Mouse (Mus musculus): ENCODE results near the gene Inpp5f. TPM values are rescaled to one million over a fixed set of nuclear protein-coding genes. Genes with fewer than 3 reads are reported as not detected.
"Not testable (repeated sequence)": the region's sequence is repeated elsewhere in the genome, so short reads cannot be mapped to it uniquely, and the experiment has no call there.

Gene Inpp5f
- polyA plus RNA-seq, 1 experiment from 2014 or later = 8.3 TPM

DNA sequence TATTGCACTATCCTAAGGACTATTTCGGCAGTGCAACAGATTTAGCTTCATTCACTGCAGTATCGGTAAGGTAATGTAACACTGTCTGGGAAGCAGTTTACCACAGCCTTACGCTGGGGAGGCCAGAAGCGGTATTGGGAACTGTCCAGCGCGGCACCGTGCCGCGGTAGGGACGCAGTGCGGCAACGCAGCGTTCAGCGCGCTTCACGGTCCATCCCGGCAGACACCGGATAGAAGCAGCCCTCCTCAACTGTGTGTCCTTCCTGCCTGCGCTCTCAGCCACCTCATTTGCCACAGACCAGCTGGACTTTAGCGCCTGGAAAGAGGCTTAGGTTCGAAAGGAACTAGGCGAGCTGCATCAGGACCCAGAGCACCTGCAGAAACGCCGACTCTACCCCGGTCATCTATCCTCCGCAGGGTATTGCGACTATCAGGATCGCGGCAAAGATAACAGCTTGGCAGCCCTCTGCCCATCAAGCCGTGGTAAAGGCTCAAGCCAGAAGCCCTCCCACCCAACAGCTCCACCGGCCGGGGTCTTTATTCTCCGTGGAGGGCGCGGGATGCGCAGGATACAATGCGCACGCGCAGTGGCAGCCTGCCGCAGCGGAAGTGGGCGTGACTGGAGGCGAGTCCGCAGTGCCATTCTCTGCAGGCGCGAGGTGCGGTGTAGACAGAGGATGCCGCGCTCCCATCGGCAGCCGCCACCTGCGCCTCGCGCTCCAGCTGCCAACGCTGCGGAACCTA lies 76.9 kb downstream of the Inpp5f start:
- H3K9ac ChIP-seq (ENCODE audit: low read depth, low read length) = no peak overlapping the region

GRCm38 (mm10) chr7:128689347-128689746 lies 78.2 kb downstream of the Inpp5f start:
- Histone ChIP-seq H3K36me3 (ENCODE audit: control insufficient read depth, insufficient read depth) (peaks cover 26% of the 10 kb centered on the region), H3K4me2 (replicated peaks; ENCODE audit: low read depth) (no peak overlapping the region), H3K4me1 (replicated peaks; ENCODE audit: control insufficient read depth, insufficient read depth, low read length) (no peaks in the 10 kb centered on the region), H3K9ac (ENCODE audit: low read depth, low read length) (no peak overlapping the region), H3K9me3 (ENCODE audit: control insufficient read depth) (no peaks in the 10 kb centered on the region), H3K27ac (ENCODE audit: low read depth, low read length) (no peak overlapping the region), H3K4me3 (ENCODE audit: low read depth, low read length) (no peak overlapping the region), H3K27me3 (replicated peaks; ENCODE audit: control insufficient read depth, insufficient read depth, low read length) (no peaks in the 10 kb centered on the region)
- no peak for ATAC-seq
- no peak for TF ChIP-seq CTCF (IDR thresholded peaks at IDR 0.05; ENCODE audit: low read depth)
- 89% methylated on average over 8 of the region's 8 CpGs for WGBS

More for the DNA sequence above, 76.9 kb downstream of the Inpp5f start:
- H3K4me1 ChIP-seq (replicated peaks; ENCODE audit: control insufficient read depth, insufficient read depth, low read length) = no peaks in the 10 kb centered on the region
- no peaks in the 10 kb centered on the region for H3K9me3 ChIP-seq (ENCODE audit: control insufficient read depth)
- H3K36me3 ChIP-seq (ENCODE audit: control insufficient read depth, insufficient read depth) = peaks cover 18% of the 10 kb centered on the region
- 0 out of 2 replicates have a peak, but pooled peaks have one; percentile 11 for TF ChIP-seq CTCF (IDR thresholded peaks at IDR 0.05; ENCODE audit: low read depth)
- no peaks in the 10 kb centered on the region for H3K27me3 ChIP-seq (replicated peaks; ENCODE audit: control insufficient read depth, insufficient read depth, low read length)
- ATAC-seq = peak; percentile 44
- 51% methylated on average over 56 of the region's 56 CpGs for WGBS
- peak overlapping the region; percentile 58 for H3K4me2 ChIP-seq (replicated peaks; ENCODE audit: low read depth)
- H3K4me3 ChIP-seq (ENCODE audit: low read depth, low read length) = peak overlapping the region; percentile 35
- no peak overlapping the region for H3K27ac ChIP-seq (ENCODE audit: low read depth, low read length)

GRCm38 (mm10) chr7:128690070-128690469 lies 78.9 kb downstream of the Inpp5f start:
- no peaks in the 10 kb centered on the region for H3K9me3 ChIP-seq (ENCODE audit: control insufficient read depth)
- no peak overlapping the region for H3K4me2 ChIP-seq (replicated peaks; ENCODE audit: low read depth)
- peak; percentile 96 for TF ChIP-seq CTCF (IDR thresholded peaks at IDR 0.05; ENCODE audit: low read depth)
- no peak overlapping the region for H3K4me3 ChIP-seq (ENCODE audit: low read depth, low read length)
- H3K27me3 ChIP-seq (replicated peaks; ENCODE audit: control insufficient read depth, insufficient read depth, low read length) = no peaks in the 10 kb centered on the region
- peak; percentile 59; the same call in 1 of the 2 replicates for ATAC-seq
- no peaks in the 10 kb centered on the region for H3K4me1 ChIP-seq (replicated peaks; ENCODE audit: control insufficient read depth, insufficient read depth, low read length)
- no peak overlapping the region for H3K27ac ChIP-seq (ENCODE audit: low read depth, low read length)
- peaks cover 31% of the 10 kb centered on the region for H3K36me3 ChIP-seq (ENCODE audit: control insufficient read depth, insufficient read depth)
- no peak overlapping the region for H3K9ac ChIP-seq (ENCODE audit: low read depth, low read length)
- WGBS = 20% methylated on average over 7 of the region's 7 CpGs

DNA sequence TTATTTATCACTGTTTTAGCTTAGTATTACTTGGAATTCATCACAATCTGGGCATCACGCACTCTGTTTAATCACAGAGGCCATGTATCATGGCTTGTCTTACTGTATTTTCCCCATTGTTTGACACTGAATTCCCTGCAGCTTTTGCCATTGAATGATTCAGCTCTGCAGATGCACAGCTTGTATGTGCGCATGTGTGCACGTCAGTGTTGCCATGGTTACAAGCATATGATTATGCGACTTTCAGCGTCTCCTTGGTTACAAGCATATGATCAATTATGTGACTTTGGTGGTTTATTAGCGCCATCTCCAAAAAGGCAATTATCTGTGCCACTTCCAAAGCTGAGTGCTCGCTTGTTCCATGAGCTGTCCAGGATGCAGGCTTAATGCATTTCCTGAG lies 79.7 kb downstream of the Inpp5f start:
- H3K9ac ChIP-seq (ENCODE audit: low read depth, low read length) = no peak overlapping the region
- no peaks in the 10 kb centered on the region for H3K27me3 ChIP-seq (replicated peaks; ENCODE audit: control insufficient read depth, insufficient read depth, low read length)
- H3K4me2 ChIP-seq (replicated peaks; ENCODE audit: low read depth) = no peak overlapping the region
- no peaks in the 10 kb centered on the region for H3K9me3 ChIP-seq (ENCODE audit: control insufficient read depth)
- peaks cover 24% of the 10 kb centered on the region for H3K36me3 ChIP-seq (ENCODE audit: control insufficient read depth, insufficient read depth)
- ATAC-seq = no peak
- H3K4me1 ChIP-seq (replicated peaks; ENCODE audit: control insufficient read depth, insufficient read depth, low read length) = no peaks in the 10 kb centered on the region
- H3K4me3 ChIP-seq (ENCODE audit: low read depth, low read length) = no peak overlapping the region
- 64% methylated on average over 7 of the region's 7 CpGs for WGBS
- no peak for TF ChIP-seq CTCF (IDR thresholded peaks at IDR 0.05; ENCODE audit: low read depth)
- no peak overlapping the region for H3K27ac ChIP-seq (ENCODE audit: low read depth, low read length)

DNA sequence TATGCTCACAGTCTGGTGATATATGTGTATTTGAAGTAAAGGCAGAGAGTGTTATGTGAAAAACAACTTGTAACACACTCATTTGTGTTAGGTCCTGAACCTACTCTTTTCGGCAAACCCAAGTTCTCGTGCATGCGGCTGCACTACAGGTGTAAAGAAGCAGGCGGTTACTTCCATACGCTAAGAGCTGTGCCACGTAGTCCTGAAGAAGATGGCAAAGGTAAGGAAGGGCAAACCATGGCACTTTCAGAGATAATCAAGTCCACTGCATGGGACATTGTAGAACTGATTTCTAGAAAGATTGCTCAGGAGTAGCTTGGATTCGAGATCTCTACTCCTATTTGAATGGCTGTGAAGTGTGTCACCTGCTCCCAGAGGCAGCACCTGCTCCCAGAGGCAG lies 81.0 kb downstream of the Inpp5f start:
- peaks cover 21% of the 10 kb centered on the region for H3K36me3 ChIP-seq (ENCODE audit: control insufficient read depth, insufficient read depth)
- no peaks in the 10 kb centered on the region for H3K9me3 ChIP-seq (ENCODE audit: control insufficient read depth)
- H3K4me1 ChIP-seq (replicated peaks; ENCODE audit: control insufficient read depth, insufficient read depth, low read length) = no peaks in the 10 kb centered on the region
- no peak overlapping the region for H3K4me3 ChIP-seq (ENCODE audit: low read depth, low read length)
- H3K4me2 ChIP-seq (replicated peaks; ENCODE audit: low read depth) = no peak overlapping the region
- no peak overlapping the region for H3K27ac ChIP-seq (ENCODE audit: low read depth, low read length)
- 90% methylated on average over 7 of the region's 7 CpGs for WGBS
- H3K27me3 ChIP-seq (replicated peaks; ENCODE audit: control insufficient read depth, insufficient read depth, low read length) = no peaks in the 10 kb centered on the region
- no peak for TF ChIP-seq CTCF (IDR thresholded peaks at IDR 0.05; ENCODE audit: low read depth)
- H3K9ac ChIP-seq (ENCODE audit: low read depth, low read length) = no peak overlapping the region
- ATAC-seq = no peak

GRCm38 (mm10) chr7:128694848-128695247 lies 83.7 kb downstream of the Inpp5f start:
- H3K9me3 ChIP-seq (ENCODE audit: control insufficient read depth) = no peaks in the 10 kb centered on the region
- H3K4me3 ChIP-seq (ENCODE audit: low read depth, low read length) = no peak overlapping the region
- ATAC-seq = no peak
- H3K4me1 ChIP-seq (replicated peaks; ENCODE audit: control insufficient read depth, insufficient read depth, low read length) = no peaks in the 10 kb centered on the region
- H3K36me3 ChIP-seq (ENCODE audit: control insufficient read depth, insufficient read depth) = peaks cover 40% of the 10 kb centered on the region
- H3K27ac ChIP-seq (ENCODE audit: low read depth, low read length) = no peak overlapping the region
- 77% methylated on average over 10 of the region's 10 CpGs for WGBS
- H3K4me2 ChIP-seq (replicated peaks; ENCODE audit: low read depth) = no peak overlapping the region
- H3K27me3 ChIP-seq (replicated peaks; ENCODE audit: control insufficient read depth, insufficient read depth, low read length) = no peaks in the 10 kb centered on the region
- no peak overlapping the region for H3K9ac ChIP-seq (ENCODE audit: low read depth, low read length)
- no peak for TF ChIP-seq CTCF (IDR thresholded peaks at IDR 0.05; ENCODE audit: low read depth)

DNA sequence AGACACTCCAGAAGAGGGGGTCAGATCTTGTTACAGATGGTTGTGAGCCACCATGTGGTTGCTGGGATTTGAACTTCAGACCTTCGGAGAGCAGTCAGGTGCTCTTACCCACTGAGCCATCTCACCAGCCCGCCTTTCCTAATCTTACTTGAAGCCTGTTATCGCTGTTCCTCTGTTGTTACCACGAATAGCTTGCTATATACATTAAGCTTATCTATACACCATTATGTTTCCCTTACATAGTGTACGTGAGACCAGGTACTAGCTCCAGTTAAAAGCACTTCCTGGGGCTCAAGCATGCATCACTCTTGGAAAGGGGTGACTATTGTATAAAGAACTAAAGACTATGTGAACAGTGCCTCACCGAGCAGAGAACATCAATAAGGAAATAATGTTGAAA lies 88.8 kb downstream of the Inpp5f start:
- not testable (repeated sequence) for H3K27ac ChIP-seq (ENCODE audit: low read depth, low read length)
- H3K36me3 ChIP-seq (ENCODE audit: control insufficient read depth, insufficient read depth) = peaks cover 63% of the 10 kb centered on the region
- ATAC-seq = 0 out of 2 replicates have a peak, but pooled peaks have one; percentile 28

More for the DNA sequence above, 88.8 kb downstream of the Inpp5f start:
- not testable (repeated sequence) for H3K4me3 ChIP-seq (ENCODE audit: low read depth, low read length); H3K4me1 ChIP-seq (replicated peaks; ENCODE audit: control insufficient read depth, insufficient read depth, low read length); H3K9me3 ChIP-seq (ENCODE audit: control insufficient read depth); H3K27me3 ChIP-seq (replicated peaks; ENCODE audit: control insufficient read depth, insufficient read depth, low read length); H3K4me2 ChIP-seq (replicated peaks; ENCODE audit: low read depth); H3K9ac ChIP-seq (ENCODE audit: low read depth, low read length)
- 65% methylated on average over 6 of the region's 6 CpGs for WGBS

Data from intestine, postnatal 0 days (tissue).